Mouse (Mus musculus): ENCODE measurements around the gene Snap91.

The Snap91 gene

DNA sequence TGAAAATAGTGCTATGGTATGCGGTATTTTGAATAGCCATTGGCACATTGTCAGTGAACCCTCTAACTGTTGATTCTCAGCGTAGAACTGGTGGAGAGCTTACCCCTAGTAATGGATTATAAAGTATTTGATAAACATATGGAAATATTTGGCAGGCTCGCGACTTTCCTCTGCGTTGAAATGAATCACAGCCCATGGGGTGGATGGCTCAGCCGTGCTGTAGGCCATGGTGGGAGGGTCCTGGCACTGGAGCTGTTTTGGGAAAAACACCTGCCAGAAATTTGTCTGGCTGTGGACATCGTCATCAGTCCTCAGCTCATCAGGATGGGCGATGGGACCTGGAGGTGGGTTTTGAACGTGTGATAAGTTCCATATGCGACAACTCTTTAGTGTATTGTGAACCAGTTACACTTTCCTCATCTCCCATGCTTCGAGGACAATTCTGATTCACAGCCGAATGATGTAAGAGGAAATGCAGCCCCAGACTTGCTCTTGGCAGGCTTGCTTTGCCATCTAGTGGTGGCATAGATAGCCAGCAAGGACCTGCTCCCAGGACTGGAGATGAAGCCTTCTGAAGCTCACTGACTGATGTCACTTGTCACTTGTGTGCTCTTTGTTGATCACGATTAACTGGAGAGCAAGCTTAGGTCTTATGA is 134.4 kb downstream of the Snap91 start:
- DNase-seq (ENCODE audit: low read depth, low spot score), result peak; percentile 60

- no peak for DNase-seq (ENCODE audit: low read depth, low spot score)
These were observed 136.4 kb downstream of the Snap91 start for GRCm38 (mm10) chr9:86744041-86744440.

DNA sequence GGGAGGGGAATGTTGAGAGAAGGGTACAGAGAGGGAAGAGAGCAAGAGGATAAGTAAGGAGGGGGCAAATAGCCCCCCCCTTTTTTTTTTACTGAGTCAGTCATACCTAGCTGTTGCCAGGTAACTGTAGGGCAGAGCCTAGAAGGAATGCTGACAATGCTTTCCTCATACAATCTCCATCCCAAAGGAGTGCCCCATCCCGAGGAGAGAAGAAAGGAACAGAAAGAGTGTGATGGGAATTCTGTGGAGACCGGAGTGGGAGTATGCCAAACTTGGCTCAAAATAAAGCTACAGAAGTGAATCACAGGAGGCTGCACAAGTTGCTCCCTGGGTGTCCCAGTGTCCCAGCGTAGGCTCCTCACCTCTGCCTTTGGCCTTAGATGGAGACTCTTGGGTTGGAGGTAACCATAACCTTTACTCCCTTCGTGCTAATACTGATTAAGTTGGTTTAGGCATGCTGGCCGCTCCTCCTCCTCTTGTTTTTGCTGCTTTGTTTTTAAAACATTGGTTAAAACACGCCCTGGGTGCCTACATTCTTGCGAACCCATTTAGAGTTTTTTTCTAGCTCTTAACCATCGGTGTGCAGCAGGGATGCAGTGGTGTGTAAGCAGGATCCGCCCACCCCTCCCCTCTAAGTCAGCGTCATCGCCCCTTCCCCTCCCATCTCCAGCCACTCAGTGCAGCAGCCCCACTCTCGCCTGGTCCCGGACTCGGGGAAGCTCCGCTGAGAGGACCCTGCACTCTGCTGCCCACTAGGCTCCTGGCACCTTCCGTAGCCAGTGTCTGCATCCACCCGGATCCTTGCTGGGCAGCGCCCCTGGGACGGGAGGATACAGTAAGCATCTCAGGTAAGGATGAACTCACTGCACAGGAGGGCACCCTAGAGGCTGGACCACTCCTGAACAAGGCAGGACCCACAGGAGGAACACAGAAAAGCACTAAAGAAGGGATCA is 137.2 kb downstream of the Snap91 start, which contains the start of gene Prss35:
Prss35 (plus strand) TSS at position 691 of the 953 bp plus-strand sequence.
- DNase-seq (ENCODE audit: low read depth, low spot score), result peak; percentile 53

DNA sequence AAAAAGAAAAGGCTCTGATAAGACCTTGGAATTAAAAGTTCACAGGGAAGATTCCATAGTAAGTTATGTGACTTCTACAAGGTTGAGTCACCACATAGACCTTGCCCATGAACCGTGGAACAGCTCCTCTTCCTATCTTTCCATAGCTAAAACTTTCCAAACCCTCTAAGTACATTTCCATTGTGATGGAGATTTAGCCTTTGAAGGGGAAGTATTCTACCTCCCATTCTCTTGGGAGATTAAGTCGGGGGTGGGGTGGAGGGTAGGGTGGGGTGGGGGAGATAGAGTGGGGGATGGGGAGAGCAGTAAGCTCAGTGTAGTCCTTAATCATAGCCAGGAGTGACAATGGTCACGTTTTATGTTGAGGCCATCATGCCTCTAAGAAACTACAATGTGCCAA is 140.5 kb downstream of the Snap91 start:
- DNase-seq (ENCODE audit: low read depth, low spot score), result no peak

GRCm38 (mm10) chr9:86738801-86739200 is 141.7 kb downstream of the Snap91 start:
- no peak for DNase-seq (ENCODE audit: low read depth, low spot score)

GRCm38 (mm10) chr9:86738067-86738466 is 142.4 kb downstream of the Snap91 start:
- no peak for DNase-seq (ENCODE audit: low read depth, low spot score)

GRCm38 (mm10) chr9:86736991-86737390 is 143.5 kb downstream of the Snap91 start:
- no peak for DNase-seq (ENCODE audit: low read depth, low spot score)

- no peak for DNase-seq (ENCODE audit: low read depth, low spot score)
These were observed 145.7 kb downstream of the Snap91 start for GRCm38 (mm10) chr9:86734795-86735194.

- no peak for DNase-seq (ENCODE audit: low read depth, low spot score)
These were observed 146.1 kb downstream of the Snap91 start for GRCm38 (mm10) chr9:86734357-86734756.

GRCm38 (mm10) chr9:86729811-86730210 is 150.6 kb downstream of the Snap91 start:
- DNase-seq (ENCODE audit: low read depth, low spot score), result no peak

DNA sequence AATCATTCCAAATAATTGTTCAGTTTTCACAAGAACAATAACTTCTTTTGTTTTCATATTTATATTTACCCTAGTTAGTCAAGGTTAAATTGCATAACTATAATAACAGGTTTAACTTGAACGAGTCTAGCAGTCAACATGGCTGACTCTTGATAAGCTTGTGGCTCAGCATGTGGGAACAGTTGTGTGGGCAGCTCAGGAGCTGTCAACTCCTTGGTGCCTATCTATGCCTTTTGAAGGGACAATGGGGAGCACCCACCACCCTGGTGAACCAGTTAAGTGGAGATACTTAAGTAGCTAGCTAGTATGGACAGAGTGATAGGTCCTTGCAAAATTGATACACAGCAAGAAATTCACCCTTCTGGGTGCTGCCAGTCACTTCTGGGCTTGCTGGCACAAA is 151.4 kb downstream of the Snap91 start:
- no peak for DNase-seq (ENCODE audit: low read depth, low spot score)

DNA sequence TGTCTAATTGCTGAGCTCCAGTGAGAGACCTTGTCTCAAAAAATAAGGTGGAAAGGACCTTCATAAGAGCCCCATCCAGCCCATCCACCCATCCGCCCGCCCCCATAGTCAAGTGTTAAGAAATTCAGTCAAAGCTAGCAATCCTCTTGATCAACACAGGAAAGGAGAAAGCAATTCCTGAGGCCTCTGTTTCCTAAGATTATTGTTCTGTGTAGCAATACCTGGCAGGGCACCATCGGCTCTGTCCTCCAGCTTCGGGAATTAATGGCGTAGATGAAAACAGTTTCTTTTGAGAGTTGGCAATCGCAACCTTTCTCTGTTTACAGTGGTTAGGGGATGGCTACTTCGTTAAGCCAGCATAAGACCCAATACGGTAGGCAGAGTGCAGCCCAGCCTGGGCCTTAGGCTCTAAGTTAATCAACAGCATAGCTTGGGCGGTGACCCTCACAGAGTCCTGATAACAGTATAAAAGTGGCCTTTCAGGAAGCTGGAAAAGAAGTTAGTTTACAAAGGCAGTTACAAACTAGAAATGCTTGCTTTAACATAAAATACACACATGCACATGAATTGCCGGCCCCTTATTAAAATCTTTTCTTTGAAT is 152.1 kb downstream of the Snap91 start:
- DNase-seq (ENCODE audit: low read depth, low spot score), result no peak

DNA sequence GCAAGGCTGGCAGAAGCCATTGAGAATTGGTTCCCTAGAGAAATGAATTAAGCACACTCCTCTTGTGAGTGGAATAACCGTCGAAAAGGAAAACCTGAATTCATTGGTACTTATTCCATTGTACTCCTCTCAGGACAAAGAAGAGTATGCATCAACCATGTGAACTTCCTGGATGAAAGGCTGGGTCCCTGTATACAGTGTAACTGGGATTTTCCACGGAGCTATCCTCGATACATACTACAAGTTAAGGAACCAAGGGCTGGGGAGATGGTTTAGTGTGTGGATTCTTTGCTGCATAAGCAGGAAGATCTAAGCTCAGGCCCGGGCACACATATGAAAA is 154.1 kb downstream of the Snap91 start:
- DNase-seq (ENCODE audit: low read depth, low spot score), result no peak

GRCm38 (mm10) chr9:86725604-86726380 is 154.7 kb downstream of the Snap91 start:
- no peak for DNase-seq (ENCODE audit: low read depth, low spot score)

GRCm38 (mm10) chr9:86725066-86725465 is 155.4 kb downstream of the Snap91 start:
- no peak for DNase-seq (ENCODE audit: low read depth, low spot score)

- DNase-seq (ENCODE audit: low read depth, low spot score), result no peak
These were observed 159.7 kb downstream of the Snap91 start for GRCm38 (mm10) chr9:86720794-86721193.

- DNase-seq (ENCODE audit: low read depth, low spot score), result no peak
These were observed 160.2 kb downstream of the Snap91 start for GRCm38 (mm10) chr9:86720227-86720626.

- no peak for DNase-seq (ENCODE audit: low read depth, low spot score)
These were observed 163.3 kb downstream of the Snap91 start for GRCm38 (mm10) chr9:86717119-86717518.

- no peak for DNase-seq (ENCODE audit: low read depth, low spot score)
These were observed 163.9 kb downstream of the Snap91 start for GRCm38 (mm10) chr9:86716540-86716939.

Measured in mesoderm, embryonic 11.5 days (tissue).